Mouse (Mus musculus) testis, adult 2 months (tissue): Measurements from ENCODE around the gene Igsf9.

Experiments used
- CTCF ChIP-seq: fragments of 200-500 bp; IDR thresholded peaks from 2 replicates; pipeline ENCODE4 v1.5.1; 2012; ENCODE audit warnings: low read depth, mild to moderate bottlenecking, inconsistent platforms, low read length, moderate library complexity; ENCODE audit not compliant: control insufficient read depth, insufficient read depth, insufficient replicate concordance
- POLR2A ChIP-seq: fragments of 200-500 bp; IDR thresholded peaks from 2 replicates; pipeline ENCODE4 v1.6.1; 2012; ENCODE audit warnings: low read depth, mild to moderate bottlenecking, inconsistent platforms, low read length, moderate library complexity; ENCODE audit not compliant: control insufficient read depth

DNA sequence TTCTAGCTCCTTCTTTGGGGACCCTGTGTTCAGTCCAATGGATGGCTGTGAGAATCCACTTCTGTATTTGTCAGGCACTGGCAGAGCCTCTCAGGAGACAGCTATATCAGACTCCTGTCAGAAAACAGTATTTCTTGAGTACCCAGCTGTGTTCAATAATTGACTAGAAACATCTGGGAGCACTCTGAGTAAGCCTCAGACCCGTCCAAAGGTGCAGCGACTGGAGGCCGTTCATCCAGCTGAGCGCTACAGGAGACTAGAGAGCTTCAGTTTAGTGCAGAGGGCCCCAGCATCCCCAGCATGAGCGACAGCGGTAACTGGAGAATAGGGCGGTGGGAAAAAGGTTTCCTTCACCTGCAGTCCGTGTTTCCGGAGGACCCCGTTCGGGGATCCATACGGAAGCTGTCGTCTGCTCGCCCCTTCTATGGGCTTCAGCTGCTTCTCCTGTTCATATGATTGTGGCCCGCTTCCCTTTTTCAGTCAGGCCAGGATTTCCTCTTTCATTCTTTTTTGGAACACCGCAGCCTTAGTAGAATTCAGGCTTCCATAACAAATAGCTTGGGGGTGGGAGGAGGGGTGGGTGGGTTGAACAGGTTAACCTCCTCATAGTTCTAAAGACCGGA, 30.6 kb upstream of the Igsf9 start:
- TF ChIP-seq CTCF (no peak), POLR2A (no peak)
